Mouse (Mus musculus) kidney, postnatal 36 days (tissue): ENCODE data around the gene Hist1h4i.

Experiments used
- DNase-seq, 2 experiments: peaks; one replicate each; pipeline ENCODE4 v3.0.0; 2021 to 2022; ENCODE audit warnings: mixed read lengths in 2 of 2

Hist1h4i gene

DNA sequence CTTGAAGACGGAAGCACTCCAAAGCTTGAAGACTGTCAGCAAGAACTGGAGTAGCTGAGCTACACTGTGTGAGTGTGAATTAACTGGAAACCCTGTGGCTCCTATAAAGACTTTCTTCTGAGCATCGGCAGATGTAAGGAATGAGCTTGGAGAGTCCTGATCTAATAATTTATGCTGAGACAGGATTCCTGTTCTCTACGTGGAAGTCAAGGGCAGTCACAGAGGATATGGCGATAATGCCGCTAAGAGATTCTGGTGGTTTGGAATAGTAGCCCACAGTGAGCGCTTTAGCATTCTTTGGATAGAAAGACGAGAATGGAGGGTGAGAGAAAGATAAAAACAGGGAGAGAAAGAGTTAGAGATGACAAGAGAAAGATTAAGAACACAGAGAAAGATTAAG, 33.3 kb downstream of the Hist1h4i start:
- DNase-seq: no peak

DNA sequence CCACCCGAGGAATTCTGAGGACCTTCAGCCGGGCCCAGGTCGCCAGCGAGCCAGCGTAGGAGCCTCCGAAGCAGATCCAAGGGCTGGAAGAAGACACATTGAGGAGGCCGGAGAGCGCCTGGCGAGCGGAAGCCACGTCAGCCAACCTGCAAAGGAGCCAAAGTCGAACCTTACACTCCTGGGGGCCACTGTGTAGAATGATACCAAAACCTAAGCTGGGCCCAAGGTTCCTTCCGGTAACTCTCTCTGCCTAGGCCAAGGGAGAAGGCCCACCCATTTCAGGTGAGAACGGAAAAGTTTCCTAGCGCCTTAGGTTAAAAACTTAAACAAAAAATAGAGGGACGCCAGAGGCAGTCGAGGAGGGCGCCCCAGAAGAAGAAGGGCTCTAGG, 34.0 kb downstream of the Hist1h4i start:
- DNase-seq: no peak

DNA sequence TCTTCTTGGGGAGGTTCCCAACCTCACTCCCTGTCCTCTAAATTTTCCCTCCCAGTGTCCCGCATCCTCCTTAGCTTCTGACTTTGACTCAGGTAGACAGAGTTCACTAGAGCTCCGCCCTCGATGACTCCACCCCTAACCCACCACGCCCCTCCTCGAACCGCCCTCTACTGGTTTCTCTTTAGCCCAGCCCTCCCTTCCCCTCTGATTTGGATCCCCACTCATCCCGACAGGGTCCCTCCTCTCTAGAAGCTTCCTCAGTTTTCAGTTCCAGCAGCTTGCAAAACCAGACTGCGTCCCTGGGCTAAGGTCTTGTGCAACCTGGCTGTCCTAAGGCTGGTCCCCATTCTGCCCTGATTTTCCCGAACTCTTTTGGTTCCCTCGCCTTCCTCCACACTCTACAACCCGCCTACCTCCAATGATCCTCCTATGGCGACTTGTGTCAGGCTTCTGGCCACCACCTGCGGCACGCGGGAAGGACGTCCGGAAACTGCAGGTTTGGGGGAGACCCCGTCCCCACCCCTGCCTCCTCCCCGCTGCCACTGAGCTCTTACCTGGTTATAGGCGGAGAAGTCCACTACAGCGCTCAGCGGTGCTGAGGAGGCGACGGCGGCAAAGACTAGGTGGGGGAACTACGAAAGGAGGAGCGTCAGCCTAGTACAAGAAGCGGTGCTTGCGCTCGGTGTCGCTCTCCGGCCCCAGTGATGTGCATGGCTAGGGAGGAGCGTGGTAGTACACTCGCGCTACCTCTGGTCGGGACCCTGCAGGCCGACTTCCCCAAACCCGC, 34.6 kb downstream of the Hist1h4i start:
- DNase-seq: peak; percentile 34 to 59

DNA sequence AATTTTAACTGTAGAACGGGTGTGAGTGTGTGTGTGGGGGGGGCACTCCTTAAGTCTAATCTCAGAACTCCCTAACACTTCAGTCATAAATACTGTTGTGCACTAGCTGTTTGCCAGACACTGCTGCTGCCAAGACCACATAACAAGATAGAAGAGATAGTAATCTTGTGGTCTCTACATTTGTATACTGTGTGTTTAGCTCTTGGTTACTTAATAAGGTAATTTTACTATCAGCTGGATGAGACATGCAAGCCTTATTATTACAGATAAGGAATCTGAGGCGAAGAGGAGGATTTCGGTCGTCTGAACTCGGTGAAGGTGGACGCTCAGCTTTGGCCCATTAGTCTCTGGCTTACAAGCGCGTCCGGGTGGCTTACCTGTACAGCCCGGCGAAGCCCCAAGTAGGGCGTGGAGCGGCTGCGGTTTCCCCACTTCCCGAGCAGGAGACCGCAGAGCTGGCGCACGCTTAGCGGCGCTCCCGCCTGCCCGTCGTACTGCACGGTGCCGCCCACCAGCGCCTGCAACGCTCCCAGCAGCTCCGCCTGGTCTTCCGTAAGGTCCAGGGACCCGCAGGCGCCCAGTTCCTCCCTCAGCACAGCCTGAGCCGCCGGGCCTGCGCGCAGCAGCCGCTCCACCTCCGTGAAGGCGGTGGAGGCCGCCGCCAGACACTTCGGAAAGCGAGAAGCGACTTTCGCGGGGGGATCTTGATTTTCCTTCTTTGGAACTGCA, 35.4 kb downstream of the Hist1h4i start:
- peak; percentile 11 to 55 for DNase-seq

DNA sequence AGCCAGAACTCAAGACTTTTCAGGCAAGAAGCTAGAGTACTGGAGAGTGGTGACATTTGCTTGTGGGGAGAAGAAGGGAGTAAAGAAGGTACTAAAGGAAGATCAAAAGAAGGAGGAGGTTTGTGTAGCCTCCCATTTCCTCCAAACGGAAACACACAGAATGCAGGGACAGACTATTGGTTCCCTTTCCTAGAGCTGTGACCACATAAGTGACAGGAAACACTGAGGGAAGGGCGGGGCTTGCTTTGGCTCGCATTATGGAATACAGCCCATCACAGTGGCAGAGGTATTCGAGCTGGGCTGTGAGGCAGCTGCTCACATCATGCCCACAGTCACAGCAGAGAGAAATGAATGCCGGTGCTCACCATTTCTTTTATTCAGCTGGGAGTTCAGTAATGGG, 39.3 kb downstream of the Hist1h4i start:
- no peak for DNase-seq

DNA sequence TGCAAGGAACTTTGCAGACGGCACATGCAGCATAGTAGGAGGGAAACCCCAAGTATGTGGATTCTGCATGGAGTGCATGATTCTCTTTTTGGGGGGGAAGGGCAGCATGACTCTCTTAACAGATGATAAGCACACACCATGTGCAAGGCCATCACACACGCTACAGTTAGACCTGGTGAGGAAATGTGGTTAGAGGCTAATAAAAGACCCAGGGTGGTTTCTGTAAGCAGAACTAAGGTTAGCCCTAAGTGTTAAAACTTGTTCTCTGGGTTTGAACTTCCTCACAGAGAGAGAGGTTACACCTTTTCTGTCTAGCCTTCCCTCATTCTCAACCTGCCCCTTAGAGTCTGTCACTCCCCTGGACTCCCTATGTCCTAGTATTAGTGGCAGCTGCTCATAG, 39.8 kb downstream of the Hist1h4i start:
- DNase-seq: no peak

DNA sequence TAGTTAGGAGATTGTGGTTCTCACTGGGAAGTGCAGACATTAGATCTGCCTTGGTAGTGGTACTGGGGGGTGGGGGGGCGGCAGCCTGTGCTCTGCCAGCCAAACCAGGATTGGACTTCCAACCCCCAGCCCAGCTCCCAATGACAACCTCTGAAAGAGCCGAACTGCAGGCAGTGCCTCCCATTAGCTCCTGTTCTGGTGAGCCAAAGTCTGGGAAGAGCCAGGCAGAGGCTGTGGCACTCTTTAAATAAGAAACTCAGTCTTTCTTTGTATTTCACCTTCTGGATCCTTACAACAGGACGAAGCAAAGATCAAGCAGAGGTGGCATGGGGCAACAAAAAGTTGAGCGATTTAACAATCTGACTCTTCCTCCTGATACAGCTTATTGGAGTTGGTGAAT, 42.0 kb downstream of the Hist1h4i start:
- no peak for DNase-seq

DNA sequence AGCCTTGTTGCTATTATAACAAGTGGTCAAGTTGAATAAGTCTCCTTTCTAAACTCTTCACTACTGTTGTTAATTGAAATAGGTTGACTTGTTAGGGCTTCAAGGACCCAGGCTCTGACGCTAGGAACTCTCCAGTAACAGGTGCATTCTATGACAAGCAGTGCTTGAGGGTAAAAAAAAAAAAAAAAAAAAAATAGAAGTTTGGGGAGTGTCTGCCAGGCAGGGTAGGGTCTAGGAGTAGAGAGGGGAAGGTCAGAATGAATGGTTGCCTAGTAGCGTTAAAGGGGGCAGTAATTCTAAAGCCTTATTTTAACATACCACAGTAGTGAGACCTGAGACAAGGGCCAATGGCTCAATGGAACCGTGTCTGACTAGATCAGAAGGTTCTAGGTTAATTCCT, 42.8 kb downstream of the Hist1h4i start:
- no peak for DNase-seq

DNA sequence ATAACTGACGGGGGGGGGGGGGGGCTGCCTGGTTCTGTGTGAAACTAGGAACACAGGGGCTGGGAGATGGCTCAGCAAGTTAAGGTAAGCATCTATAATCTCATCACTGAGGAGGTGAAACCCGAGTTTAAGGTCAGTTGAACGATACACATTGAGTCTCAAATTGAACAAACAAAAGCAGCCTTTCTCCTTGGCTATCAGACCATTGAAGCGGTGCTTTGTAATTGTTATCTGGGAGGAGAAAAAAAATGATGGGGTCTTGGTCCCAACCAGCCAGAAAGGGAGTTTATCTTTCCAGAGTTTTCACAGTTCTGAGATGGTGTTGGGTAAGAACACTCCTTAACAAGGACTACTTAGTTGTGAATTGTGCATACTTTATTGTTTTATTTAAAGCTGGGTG, 43.3 kb downstream of the Hist1h4i start:
- no peak for DNase-seq

DNA sequence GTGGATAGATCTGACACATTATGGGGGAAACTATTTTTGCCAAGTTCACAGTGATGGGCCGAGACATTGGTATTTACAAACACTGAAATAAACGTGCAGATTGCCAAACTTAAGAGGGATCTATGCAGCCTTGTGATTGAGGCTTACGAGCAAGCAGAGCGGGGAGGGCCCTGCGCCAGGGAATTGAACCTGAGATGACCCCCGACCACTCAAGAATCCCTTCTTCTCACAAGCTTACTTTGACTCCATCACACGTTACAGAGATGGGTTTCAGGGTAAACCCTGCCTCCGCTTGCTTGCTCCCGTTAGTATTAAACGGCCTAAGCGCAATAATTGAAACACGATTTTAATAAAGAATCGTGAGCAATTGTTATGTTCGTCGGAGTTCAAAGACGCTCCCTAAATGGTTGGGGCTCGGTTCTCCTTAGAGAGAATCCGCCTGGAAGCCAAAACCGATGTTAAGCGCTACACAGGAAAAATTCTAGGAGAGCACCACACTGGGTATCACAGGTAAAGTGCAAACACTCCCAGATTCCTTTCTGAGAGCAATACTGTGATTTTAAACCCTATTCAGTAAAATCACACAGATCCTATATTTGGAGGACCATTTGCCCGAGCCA, 43.9 kb downstream of the Hist1h4i start:
- DNase-seq: no peak

DNA sequence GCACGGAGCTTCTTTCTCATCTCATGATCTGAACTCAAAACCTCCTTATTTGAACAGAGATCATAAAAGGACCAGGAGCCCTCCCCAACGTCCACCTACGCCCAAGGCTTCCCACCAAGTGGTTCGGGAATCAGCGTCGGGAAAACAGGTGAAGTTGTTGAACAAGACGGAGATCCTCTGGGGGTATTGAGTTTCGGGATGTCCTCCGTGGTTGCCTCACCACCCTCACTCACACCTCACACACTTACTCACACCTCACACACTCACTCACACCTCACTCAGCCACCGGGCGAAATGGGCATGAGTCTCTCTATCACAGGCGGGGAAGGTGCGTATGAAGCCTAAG, 44.3 kb downstream of the Hist1h4i start:
- no peak for DNase-seq

DNA sequence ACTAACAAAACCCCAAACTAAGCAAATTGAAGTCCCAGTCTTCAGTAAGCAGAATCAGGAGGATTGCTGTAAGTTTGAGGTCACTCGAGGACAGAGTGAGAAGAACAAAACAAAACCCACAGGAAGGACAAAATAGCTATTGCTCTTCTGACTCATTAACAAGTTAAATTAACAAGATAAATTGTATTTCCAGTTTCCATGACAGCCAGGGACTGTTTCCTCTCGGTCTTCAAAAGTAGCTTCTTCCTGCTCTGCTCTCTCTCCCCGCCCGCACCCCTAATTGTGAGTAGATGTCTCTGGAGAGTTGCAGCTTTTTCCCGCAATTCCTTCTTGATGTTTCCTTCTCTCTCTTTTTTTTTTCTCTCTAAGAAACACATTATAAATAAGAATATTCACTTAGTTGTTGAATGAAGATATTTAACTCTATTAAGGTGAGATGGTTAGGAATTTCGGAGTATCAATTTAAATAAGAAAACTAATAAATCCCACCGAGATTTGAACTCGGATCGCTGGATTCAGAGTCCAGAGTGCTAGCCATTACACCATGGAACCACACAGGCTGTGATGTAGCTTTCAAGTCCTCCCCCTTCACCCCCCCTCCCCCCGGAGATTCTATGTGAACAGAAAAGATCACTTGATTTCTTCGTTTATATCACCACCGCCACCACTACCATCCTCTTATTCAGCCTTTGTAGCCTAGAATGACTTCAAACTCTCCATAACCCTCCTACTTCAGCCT, 44.9 kb downstream of the Hist1h4i start:
- no peak for DNase-seq

DNA sequence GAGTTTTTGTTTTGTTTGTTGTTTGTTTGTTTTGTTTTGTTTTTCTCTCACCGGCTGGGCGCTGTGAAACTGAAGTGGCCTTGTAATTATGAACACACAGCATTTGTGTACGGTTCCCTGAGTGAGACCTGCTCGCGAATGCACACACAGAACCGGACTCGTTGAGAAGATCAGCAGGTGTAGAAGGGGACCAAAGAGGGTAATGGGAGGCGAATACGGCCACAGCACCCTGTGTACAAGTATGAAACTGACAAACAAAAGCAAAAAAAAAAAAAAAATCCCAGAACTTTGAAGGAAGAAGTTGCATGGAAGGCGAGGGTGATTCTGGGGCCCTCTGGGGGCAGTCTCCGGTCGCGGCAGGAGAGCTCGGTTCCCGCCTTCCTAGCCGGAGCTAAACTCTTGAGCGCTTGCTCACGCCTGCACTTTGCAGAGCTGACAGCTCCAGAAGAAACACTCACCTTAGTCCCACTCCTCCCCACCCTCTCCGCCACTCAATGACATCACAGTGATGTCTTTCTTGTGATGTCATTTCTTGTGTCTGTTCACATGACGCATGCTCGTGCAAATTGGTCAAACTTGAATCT, 45.7 kb downstream of the Hist1h4i start:
- peak in 1 of 2 experiments; percentile 28 for DNase-seq

DNA sequence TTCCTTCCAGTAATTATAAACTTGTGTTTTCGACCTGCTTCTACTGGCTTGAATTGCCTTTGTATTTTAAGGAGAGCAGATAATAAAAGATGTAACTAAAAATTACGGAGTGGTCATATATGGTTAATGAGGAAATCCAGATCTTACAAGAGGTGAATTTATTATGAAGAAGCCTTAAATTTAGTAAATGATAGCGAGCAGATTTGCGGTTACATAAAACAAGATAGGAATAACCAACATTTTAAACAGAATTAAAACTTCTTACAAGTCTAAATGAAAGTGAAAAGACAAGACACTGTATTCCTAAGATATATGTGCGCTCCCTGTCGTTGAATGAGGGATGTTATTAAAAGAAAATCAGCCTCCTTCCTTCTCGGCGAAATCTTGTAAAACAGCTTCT, 46.3 kb downstream of the Hist1h4i start:
- no peak for DNase-seq

DNA sequence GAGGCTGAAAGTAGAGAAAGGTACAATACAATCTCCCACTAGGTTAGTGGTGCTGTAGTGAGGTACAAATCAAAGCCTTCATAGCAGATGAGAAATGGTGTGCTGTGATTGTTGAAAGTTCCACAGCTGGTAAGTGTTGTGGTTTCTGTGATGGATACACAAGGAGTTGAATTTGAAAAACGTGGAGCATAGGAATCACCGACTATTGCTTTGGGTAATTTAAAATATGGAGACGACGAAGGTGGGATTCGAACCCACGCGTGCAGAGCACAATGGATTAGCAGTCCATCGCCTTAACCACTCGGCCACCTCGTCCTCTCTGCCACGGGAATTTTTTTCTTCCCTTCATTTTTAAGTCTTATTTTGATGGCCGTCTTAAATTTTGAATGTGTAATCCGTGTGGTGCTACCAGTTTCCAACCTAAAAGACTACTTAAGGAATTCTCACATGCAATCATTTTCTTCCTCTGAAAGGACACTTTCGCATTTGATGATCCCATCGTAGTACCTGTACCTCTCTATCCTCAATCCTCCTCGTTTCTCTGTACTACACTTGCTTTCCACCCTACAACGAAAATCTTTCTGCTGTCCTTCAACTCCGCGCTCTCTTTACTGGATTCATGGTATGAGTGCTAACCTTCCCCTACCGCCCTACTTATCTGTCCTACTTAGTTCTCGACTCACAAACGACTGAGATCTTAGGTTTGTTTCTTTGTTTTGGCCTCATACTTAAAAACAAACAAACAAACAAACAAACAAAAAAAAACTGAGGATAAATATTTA, 47.0 kb downstream of the Hist1h4i start:
- no peak for DNase-seq

DNA sequence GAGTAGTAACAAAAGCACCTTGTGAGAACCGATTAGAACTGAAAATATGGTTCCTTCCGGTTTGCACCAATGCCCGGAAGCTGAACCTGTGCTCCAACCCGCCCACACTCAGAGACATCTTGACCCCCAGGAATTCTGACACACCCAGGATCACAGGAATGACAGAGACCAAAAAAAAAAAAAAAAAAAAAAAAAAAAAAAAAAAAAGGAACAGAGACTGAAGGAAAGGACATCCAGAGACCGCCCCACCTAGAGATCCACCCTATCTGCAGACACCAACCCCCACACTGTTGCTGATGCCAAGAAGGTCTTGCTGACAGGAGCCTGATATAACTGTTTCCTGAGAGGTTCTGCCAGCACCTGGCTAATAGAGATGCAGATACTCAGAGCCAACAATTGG, 48.6 kb downstream of the Hist1h4i start:
- DNase-seq: no peak
